Comparison of ENCODE assay signal across 8 mouse cellular contexts in genomic region chr11:97822840-97823603, GRCm38 (mm10). TPM values are rescaled to one million over a fixed set of nuclear protein-coding genes. Genes with fewer than 3 reads are reported as not detected.
DNase-seq lines count a peak whose midpoint lies in the region.
"Had no signal": no experiment of that assay in that cellular context is flagged by ENCODE, and none has a peak within 500 bp of the region (broad histone marks: within the 10 kb centered on the region; RNA-seq: fewer than 3 reads in every experiment).

No protein-coding gene starts in this region.

- DNase-seq in kidney, adult 9 months: peak; percentile 53
- DNase-seq in kidney, adult 11 months: no peak
- peak; percentile 83 for DNase-seq in cerebellum, adult 11-12 months
- peak; percentile 80 for DNase-seq in cerebellum, postnatal 10 days
- peak; percentile 56 to 70 for DNase-seq in kidney, postnatal 4 days
- no peak for DNase-seq in layer of hippocampus, adult 18-20 months (ENCODE audit: low spot score in 2 of 2)
- DNase-seq in right cerebral cortex, postnatal 10 days (ENCODE audit: low spot score in 2 of 2): no peak

RNA-seq across cellular contexts. Expression of gene B230217C12Rik, which starts 17.6 kb away (rescaled TPM):
- 10 to 100 TPM; 70.8 to 71.5 TPM for total RNA-seq in layer of hippocampus, adult 18-20 months (2021)

RNA-seq across cellular contexts. Expression of gene Lasp1, which starts 24.2 kb away (rescaled TPM):
- total RNA-seq in layer of hippocampus, adult 18-20 months (2021): 100 to 1,000 TPM; 107 to 110 TPM

RNA-seq across cellular contexts. Expression of gene Rpl23, which starts 40.8 kb away (rescaled TPM):
- 100 to 1,000 TPM; 367 to 379 TPM for total RNA-seq in layer of hippocampus, adult 18-20 months (2021)

RNA-seq across cellular contexts. Expression of gene 1700001P01Rik, which starts 47.3 kb away (rescaled TPM):
- 1 to 10 TPM; 1.1 to 1.2 TPM for total RNA-seq in layer of hippocampus, adult 18-20 months (2021)
- total RNA-seq: midbrain, postnatal 0 days had no signal

RNA-seq across cellular contexts. Expression of gene Cwc25, which starts 56.7 kb away (rescaled TPM):
- 10 to 100 TPM; 18.6 to 23.2 TPM for total RNA-seq in layer of hippocampus, adult 18-20 months (2021)

Comparison
In these comparisons a context has a peak if more than half of its experiments do, and no peak if none do; other contexts are left out.
1. DNase-seq: peak in kidney, adult 9 months (single experiment), cerebellum, adult 11-12 months (single experiment), cerebellum, postnatal 10 days (2 of 2) and kidney, postnatal 4 days (2 of 2); none in kidney, adult 11 months (single experiment), layer of hippocampus, adult 18-20 months (0 of 2) and right cerebral cortex, postnatal 10 days (0 of 2).